In genomic region chr12:103338162-103338798, GRCm38 (mm10) we compare ENCODE assay signal across 12 mouse cellular contexts. TPM values are rescaled to one million over a fixed set of nuclear protein-coding genes. Genes with fewer than 3 reads are reported as not detected.
DNase-seq lines count a peak whose midpoint lies in the region; ATAC-seq and TF ChIP-seq lines count a peak whose summit lies in the region.
"Had no signal": no experiment of that assay in that cellular context is flagged by ENCODE, and none has a peak within 500 bp of the region (broad histone marks: within the 10 kb centered on the region; RNA-seq: fewer than 3 reads in every experiment).

No protein-coding gene starts in this region.

- WGBS in heart, embryonic 11.5 days (ENCODE audit: insufficient replicate concordance), result 39% methylated on average over 14 of the region's 14 CpGs

- 0 out of 2 replicates have a peak, but pooled peaks cover 2% of the 10 kb centered on the region for H3K36me3 ChIP-seq in heart, embryonic 11.5 days (ENCODE audit: control insufficient read depth, insufficient read depth, low read length)

- peak overlapping the region; percentile 95 for H3K9ac ChIP-seq in heart, embryonic 11.5 days (ENCODE audit: low read depth, low read length)

- peak overlapping the region; percentile 69 for H3K4me2 ChIP-seq in heart, embryonic 11.5 days

- no peaks in the 10 kb centered on the region for H3K9me3 ChIP-seq in heart, embryonic 11.5 days (replicated peaks; ENCODE audit: control insufficient read depth, low read length)

- H3K4me3 ChIP-seq in layer of hippocampus, adult 2 months, result no peak overlapping the region
- peak overlapping the region; percentile 59 for H3K4me3 ChIP-seq in heart, embryonic 11.5 days (ENCODE audit: low read depth, low read length)

- no peak for TF ChIP-seq CTCF in layer of hippocampus, adult 2 months (conservative IDR thresholded peaks at IDR 0.05)

- peak overlapping the region; percentile 20; the same call in 1 of the 2 replicates for H3K27ac ChIP-seq in layer of hippocampus, adult 2 months
- H3K27ac ChIP-seq in heart, embryonic 11.5 days (ENCODE audit: low read depth, low read length), result peak overlapping the region; percentile 98

- DNase-seq in layer of hippocampus, adult 2 months (ENCODE audit: low spot score in 2 of 2), result no peak
- no peak for DNase-seq in layer of hippocampus, postnatal 25 days (ENCODE audit: extremely low spot score in 1 of 2, low spot score in 1 of 2)
- DNase-seq in spleen, postnatal 4 days (ENCODE audit: low spot score in 2 of 2), result no peak
- DNase-seq in layer of hippocampus, adult 9-11 months, result no peak
- DNase-seq: adrenal gland, adult 8-10 months; gastrocnemius, postnatal 36 days; lung, adult 2 months; right cerebral cortex, postnatal 14 days had no signal

- ATAC-seq in common myeloid progenitor, adult 5-6 weeks (replicated peaks; ENCODE audit: low read depth, poor library complexity, severe bottlenecking), result peak; percentile 57
- peak; percentile 59 for ATAC-seq in heart, embryonic 11.5 days (replicated peaks; ENCODE audit: insufficient number of reproducible peaks, low FRiP score, low TSS enrichment)
- peak; percentile 15; the same call in 1 of the 2 replicates for ATAC-seq in megakaryocyte progenitor cell, adult 5-6 weeks (replicated peaks; ENCODE audit: poor library complexity)

- H3K27me3 ChIP-seq in heart, embryonic 11.5 days (ENCODE audit: control insufficient read depth, insufficient read depth, low read length), result no peaks in the 10 kb centered on the region

- peaks cover 21% of the 10 kb centered on the region for H3K4me1 ChIP-seq in heart, embryonic 11.5 days (ENCODE audit: control insufficient read depth, insufficient read depth, low read length)

RNA-seq across cellular contexts. Expression of gene Asb2, which starts 17.5 kb away (rescaled TPM):
- total RNA-seq in layer of hippocampus, adult 2 months (2021), result 1 to 10 TPM; 2.0 to 2.3 TPM
- 1 to 10 TPM; 1.9 to 2.2 TPM for total RNA-seq in layer of hippocampus, postnatal 25 days (2021)
- total RNA-seq in common myeloid progenitor, adult 5-6 weeks (2017), result not detected in 2 replicates
- polyA plus RNA-seq in heart, embryonic 11.5 days (2014; fragmentation: Nextera tagmentation; extraction: Ambion mirVana), result 225 and 236 TPM in 2 replicates
- total RNA-seq in megakaryocyte progenitor cell, adult 5-6 weeks (2015), result 0.10 TPM in 1 of 2 replicates, not detected in the other
- not detected in 2 replicates for total RNA-seq in megakaryocyte progenitor cell, adult 5-6 weeks (2017)
- total RNA-seq: MEL had no signal

RNA-seq across cellular contexts. Expression of gene Fam181a, which starts 27.5 kb away (rescaled TPM):
- total RNA-seq in layer of hippocampus, adult 2 months (2021), result 1 to 10 TPM; 1.5 to 2.3 TPM
- total RNA-seq in layer of hippocampus, postnatal 25 days (2021), result 1 to 10 TPM; 1.5 to 2.3 TPM
- total RNA-seq in common myeloid progenitor, adult 5-6 weeks (2017), result not detected in 2 replicates
- polyA plus RNA-seq in heart, embryonic 11.5 days (2014; fragmentation: Nextera tagmentation; extraction: Ambion mirVana), result not detected in 2 replicates
- not detected in 2 replicates for total RNA-seq in megakaryocyte progenitor cell, adult 5-6 weeks (2015)
- total RNA-seq in megakaryocyte progenitor cell, adult 5-6 weeks (2017), result not detected in 2 replicates
- total RNA-seq: adrenal gland, adult 8-10 months; gastrocnemius, postnatal 36 days; MEL had no signal

RNA-seq across cellular contexts. Expression of gene Otub2, which starts 50.2 kb away (rescaled TPM):
- total RNA-seq in layer of hippocampus, adult 2 months (2021), result 10 to 100 TPM; 45.2 to 48.6 TPM
- 10 to 100 TPM; 46.6 to 53.9 TPM for total RNA-seq in layer of hippocampus, postnatal 25 days (2021)
- 3.0 and 4.2 TPM in 2 replicates for total RNA-seq in common myeloid progenitor, adult 5-6 weeks (2017)
- polyA plus RNA-seq in heart, embryonic 11.5 days (2014; fragmentation: Nextera tagmentation; extraction: Ambion mirVana), result 20.1 and 24.3 TPM in 2 replicates
- 0.54 and 3.0 TPM in 2 replicates for total RNA-seq in megakaryocyte progenitor cell, adult 5-6 weeks (2015)
- total RNA-seq in megakaryocyte progenitor cell, adult 5-6 weeks (2017), result 0.54 and 1.3 TPM in 2 replicates
